Mouse (Mus musculus) heart, embryonic 13.5 days (tissue): ENCODE measurements at regions not wholly inside any gene's neighbourhood (a gene's known extent, or its start where the extent isn't known, plus 50 kb on each side); places are given as distances from the start of the nearest gene placed in this dataset.

Experiments used
- ATAC-seq: fragments of 200-750 bp; cut with Nextera tagmentation; 2 replicates; pipeline ENCODE4 v1.8.0; 2017; ENCODE audit warnings: moderate TSS enrichment; ENCODE audit not compliant: insufficient number of reproducible peaks, low FRiP score, low TSS enrichment; ENCODE audit errors: extremely low read depth
- H3K27ac ChIP-seq: fragments of 300-500 bp; sonication (generic); replicated peaks from 2 replicates; pipeline ENCODE4 v1.5.1; 2015; ENCODE audit warnings: moderate library complexity, mild to moderate bottlenecking, inconsistent platforms
- H3K27me3 ChIP-seq: fragments of 300-500 bp; sonication (generic); replicated peaks from 2 replicates; pipeline ENCODE4 v1.6.1; 2015; ENCODE audit warnings: mild to moderate bottlenecking, inconsistent platforms
- H3K36me3 ChIP-seq: fragments of 300-500 bp; sonication (generic); 2 replicates; pipeline ENCODE4 v1.6.1; 2015; ENCODE audit warnings: mild to moderate bottlenecking, inconsistent platforms
- H3K4me1 ChIP-seq: fragments of 300-500 bp; sonication (generic); 2 replicates; pipeline ENCODE4 v1.6.1; 2015; ENCODE audit warnings: inconsistent platforms
- H3K4me2 ChIP-seq: fragments of 300-500 bp; sonication (generic); 2 replicates; pipeline ENCODE4 v1.6.1; 2015; ENCODE audit warnings: inconsistent platforms, mild to moderate bottlenecking, moderate library complexity
- H3K4me3 ChIP-seq: fragments of 300-500 bp; sonication (generic); 2 replicates; pipeline ENCODE4 v1.5.1; 2015; ENCODE audit warnings: moderate library complexity, mild to moderate bottlenecking, inconsistent platforms
- H3K9ac ChIP-seq: fragments of 300-500 bp; sonication (generic); 2 replicates; pipeline ENCODE4 v1.6.1; 2015; ENCODE audit warnings: inconsistent platforms, mild to moderate bottlenecking, moderate library complexity
- H3K9me3 ChIP-seq: fragments of 300-500 bp; sonication (generic); 2 replicates; pipeline ENCODE4 v1.6.1; 2016; ENCODE audit warnings: inconsistent platforms
- WGBS: fragments of 180-500 bp; shearing (Covaris S2); methylation state at CpG from one replicate; pipeline ENCODE4 v1.1.7; 2015; ENCODE audit warnings: mixed read lengths; 5-methylcytosine and 5-hydroxymethylcytosine counted together

DNA sequence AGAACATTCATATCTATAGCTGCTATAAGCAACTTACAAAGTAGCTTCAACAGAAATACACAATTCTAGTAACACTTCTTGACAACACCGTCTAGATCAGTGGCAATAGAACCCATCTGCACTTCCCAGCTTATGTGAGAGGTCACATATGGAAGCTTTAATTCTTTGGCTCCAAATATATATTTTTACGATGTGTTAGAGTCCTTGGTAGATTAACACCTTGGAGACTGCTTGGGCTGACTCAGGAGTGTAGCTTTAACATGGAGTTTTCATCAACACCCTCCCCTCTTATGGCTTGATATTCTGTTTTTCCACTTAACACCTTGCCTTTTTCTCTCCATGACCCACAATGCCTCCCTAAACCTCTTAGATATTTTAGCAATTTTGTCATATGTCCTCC is 221.1 kb downstream of the AI593442 start:
- Histone ChIP-seq H3K4me1 (no peaks in the 10 kb centered on the region), H3K27me3 (no peaks in the 10 kb centered on the region), H3K36me3 (no peaks in the 10 kb centered on the region), H3K4me3 (no peak overlapping the region), H3K9me3 (no peaks in the 10 kb centered on the region), H3K27ac (no peak overlapping the region), H3K9ac (no peak overlapping the region), H3K4me2 (no peak overlapping the region)
- no peak for ATAC-seq
- 68% methylated on average over 2 of the region's 2 CpGs for WGBS

DNA sequence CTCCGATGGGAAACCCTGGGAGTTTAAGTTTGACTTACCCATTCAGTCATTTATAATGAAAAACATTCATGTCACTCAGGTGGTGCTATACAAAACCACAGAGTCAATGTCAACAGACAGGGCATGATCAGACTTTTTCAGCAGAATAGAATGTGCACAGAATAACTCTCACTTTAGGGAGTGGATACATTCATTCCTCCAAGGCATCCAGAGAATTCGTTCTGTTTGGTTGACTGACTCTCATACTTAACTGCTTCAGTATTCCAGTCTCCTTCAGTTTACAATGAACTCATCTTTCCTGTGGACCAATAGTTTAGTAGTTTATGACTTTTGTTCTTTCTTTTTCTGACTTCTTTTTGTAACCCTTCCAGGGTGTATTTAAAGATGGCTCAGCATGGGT is 225.1 kb downstream of the AI593442 start:
- no peak for ATAC-seq
- no peak overlapping the region for H3K27ac ChIP-seq
- H3K27me3 ChIP-seq, result no peaks in the 10 kb centered on the region
- no peak overlapping the region for H3K9ac ChIP-seq
- H3K9me3 ChIP-seq, result no peaks in the 10 kb centered on the region
- no peak overlapping the region for H3K4me2 ChIP-seq
- 81% methylated on average over 2 of the region's 2 CpGs for WGBS
- H3K4me3 ChIP-seq, result no peak overlapping the region
- H3K4me1 ChIP-seq, result no peaks in the 10 kb centered on the region
- H3K36me3 ChIP-seq, result no peaks in the 10 kb centered on the region

DNA sequence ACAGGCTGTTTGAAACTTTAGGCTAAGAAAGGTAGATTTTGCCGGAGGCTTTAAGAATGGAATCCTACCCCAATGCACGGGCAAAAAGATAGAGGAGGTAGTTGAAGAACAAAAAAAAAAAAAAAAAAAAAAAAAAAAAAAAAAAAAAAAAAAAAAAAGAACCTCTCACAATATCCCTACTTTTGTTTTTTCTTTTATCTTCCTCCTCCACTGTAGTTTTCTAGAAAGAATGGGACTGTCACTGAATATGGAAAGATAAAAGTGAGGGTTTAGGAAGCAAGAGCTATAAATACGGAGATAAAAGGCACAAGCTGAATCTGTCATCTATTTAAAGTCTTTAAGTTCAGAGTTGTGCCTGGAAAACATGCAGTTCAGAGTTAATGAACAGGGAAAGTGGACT is 227.8 kb downstream of the AI593442 start:
- no peak overlapping the region for H3K9ac ChIP-seq
- no peak overlapping the region for H3K27ac ChIP-seq
- no peaks in the 10 kb centered on the region for H3K36me3 ChIP-seq
- H3K9me3 ChIP-seq, result no peaks in the 10 kb centered on the region
- H3K27me3 ChIP-seq, result no peaks in the 10 kb centered on the region
- H3K4me1 ChIP-seq, result no peaks in the 10 kb centered on the region
- 56% methylated on average over 3 of the region's 3 CpGs for WGBS
- no peak overlapping the region for H3K4me3 ChIP-seq
- no peak for ATAC-seq
- no peak overlapping the region for H3K4me2 ChIP-seq

DNA sequence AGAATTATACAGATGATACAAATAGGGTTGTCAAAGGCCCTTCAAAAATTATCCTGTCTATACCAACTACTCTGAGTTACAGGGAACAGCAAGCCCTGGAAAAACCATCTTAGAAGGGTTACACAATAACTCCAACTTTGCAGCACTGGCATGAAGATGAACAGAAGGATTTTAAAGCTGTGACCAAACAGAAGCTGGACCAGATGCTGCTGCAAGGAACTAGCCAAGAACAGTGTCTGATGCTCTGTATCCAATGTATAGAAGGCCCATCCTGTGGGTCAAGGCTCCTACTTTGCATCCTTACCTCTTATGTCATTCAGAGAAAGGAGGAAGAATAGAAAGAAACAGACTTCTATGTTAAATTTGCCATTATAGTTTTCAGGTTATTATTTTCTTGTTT is 231.3 kb downstream of the AI593442 start:
- Histone ChIP-seq H3K4me1 (no peaks in the 10 kb centered on the region), H3K4me2 (no peak overlapping the region), H3K27ac (no peak overlapping the region), H3K9ac (no peak overlapping the region), H3K9me3 (no peaks in the 10 kb centered on the region), H3K27me3 (no peaks in the 10 kb centered on the region), H3K4me3 (no peak overlapping the region), H3K36me3 (no peaks in the 10 kb centered on the region)
- ATAC-seq, result no peak

DNA sequence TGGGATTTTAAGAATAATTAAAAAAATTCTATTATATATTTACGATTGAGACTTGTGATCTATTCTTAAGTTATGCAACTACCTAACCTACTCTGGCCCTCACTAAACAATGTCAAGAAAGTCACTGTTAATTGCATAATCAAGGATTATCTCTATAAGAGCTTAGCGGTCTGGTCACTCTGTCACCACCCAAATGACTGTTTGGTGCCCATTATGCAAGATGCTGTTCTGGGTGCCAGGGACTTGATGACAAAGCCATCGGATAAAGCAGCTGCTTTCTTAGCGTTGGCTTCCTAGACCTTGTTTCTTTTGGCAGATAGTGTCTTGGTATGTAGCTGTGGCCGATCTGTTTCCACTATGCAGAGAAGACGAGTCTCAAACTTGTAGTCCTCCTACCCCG is 236.4 kb downstream of the AI593442 start:
- Histone ChIP-seq H3K9me3 (no peaks in the 10 kb centered on the region), H3K4me3 (no peak overlapping the region), H3K36me3 (no peaks in the 10 kb centered on the region), H3K9ac (no peak overlapping the region), H3K27me3 (no peaks in the 10 kb centered on the region), H3K4me2 (no peak overlapping the region), H3K4me1 (no peaks in the 10 kb centered on the region), H3K27ac (no peak overlapping the region)
- ATAC-seq, result no peak
- 63% methylated on average over 7 of the region's 7 CpGs for WGBS

DNA sequence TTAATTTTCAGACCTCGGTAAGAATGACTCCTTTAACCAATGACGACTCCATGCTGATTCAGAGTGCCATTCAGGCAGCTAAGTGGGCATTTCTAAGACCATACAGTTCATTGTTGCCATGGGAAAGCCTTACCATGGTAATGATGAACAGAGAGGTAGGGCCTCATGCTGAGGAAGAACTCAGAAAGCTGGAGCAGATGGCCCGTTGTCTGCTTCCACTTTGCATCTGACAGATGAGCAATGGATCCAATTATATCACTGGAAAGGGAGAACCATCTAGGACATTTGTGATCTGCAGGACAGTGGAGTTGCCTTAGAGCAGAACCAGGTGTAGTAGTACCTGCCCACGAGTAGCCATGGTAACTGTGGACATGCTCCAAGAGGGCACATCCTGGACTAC is 245.4 kb downstream of the AI593442 start:
- WGBS, result 59% methylated on average over 4 of the region's 4 CpGs
- Histone ChIP-seq H3K9ac (no peak overlapping the region), H3K4me3 (no peak overlapping the region), H3K27me3 (no peaks in the 10 kb centered on the region), H3K4me1 (no peaks in the 10 kb centered on the region), H3K4me2 (no peak overlapping the region), H3K27ac (no peak overlapping the region), H3K9me3 (no peaks in the 10 kb centered on the region), H3K36me3 (no peaks in the 10 kb centered on the region)
- ATAC-seq, result no peak

DNA sequence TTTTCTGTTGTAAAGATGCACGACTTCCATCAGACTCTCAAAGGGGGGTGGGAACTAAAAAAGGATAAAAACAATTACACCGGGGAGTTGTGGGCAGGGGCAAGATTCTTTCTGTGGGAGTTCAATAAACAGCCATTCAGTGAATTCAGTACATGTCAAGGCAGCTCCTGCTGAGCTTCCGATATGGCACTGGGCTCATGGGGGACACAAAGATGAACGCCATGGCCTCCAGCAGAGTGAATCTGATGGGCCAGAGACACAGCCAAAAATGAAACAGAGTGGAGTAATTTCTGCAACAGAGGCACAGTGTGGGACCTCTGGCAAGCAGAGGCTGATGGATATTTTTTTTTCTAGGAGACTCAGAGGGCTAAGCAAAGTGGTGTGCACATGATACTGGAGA is 254.2 kb downstream of the AI593442 start:
- WGBS, result 71% methylated on average over 4 of the region's 4 CpGs
- H3K4me1 ChIP-seq, result no peaks in the 10 kb centered on the region
- H3K27ac ChIP-seq, result no peak overlapping the region
- H3K9ac ChIP-seq, result no peak overlapping the region
- H3K4me2 ChIP-seq, result no peak overlapping the region
- H3K27me3 ChIP-seq, result no peaks in the 10 kb centered on the region
- no peak for ATAC-seq
- no peaks in the 10 kb centered on the region for H3K36me3 ChIP-seq
- H3K9me3 ChIP-seq, result no peaks in the 10 kb centered on the region
- no peak overlapping the region for H3K4me3 ChIP-seq

DNA sequence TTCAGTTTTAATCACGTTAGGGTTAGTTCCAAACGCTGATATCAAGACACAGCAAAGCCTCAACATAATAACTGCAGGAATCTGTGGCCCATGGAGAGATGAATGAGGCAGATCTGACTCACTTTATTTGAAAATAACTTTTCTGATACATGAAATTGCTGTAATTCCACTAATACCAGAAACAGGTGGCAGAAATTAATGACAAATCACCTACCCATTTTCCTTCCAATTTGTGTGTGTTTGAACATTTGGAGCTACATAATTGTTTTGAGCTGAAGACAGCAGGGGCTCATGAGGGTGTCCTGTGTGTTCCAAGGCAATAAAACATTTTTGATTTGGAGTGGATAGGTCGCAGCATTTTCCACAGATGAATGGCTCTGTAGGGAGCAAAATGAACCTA is 254.2 kb upstream of the Zc3h12c start:
- 73% methylated on average over 3 of the region's 3 CpGs for WGBS
- H3K36me3 ChIP-seq, result no peaks in the 10 kb centered on the region
- no peak for ATAC-seq

DNA sequence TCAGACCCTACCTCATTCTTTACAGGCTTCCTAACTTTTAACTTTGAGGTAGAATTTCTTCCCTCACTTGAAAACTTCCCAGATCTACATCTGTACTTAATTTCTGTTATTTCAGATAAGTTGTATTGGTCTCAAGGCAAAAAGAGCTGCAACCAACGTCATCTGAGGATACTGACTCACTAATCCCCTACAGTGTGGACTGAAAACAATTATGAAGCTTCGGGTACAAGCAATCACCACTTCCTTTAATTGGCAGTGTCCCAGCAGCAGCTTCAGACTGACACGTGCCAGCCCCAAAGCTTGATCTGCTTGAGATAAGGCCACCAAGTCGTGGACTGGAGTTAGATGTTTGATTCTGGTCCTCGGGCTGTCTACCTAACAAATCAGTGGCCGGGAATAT is 247.3 kb upstream of the Zc3h12c start:
- H3K4me2 ChIP-seq, result no peak overlapping the region
- H3K36me3 ChIP-seq, result no peaks in the 10 kb centered on the region
- H3K27me3 ChIP-seq, result no peaks in the 10 kb centered on the region
- 36% methylated on average over 6 of the region's 6 CpGs for WGBS
- 0 out of 2 replicates have a peak, but pooled peaks cover 3% of the 10 kb centered on the region for H3K4me1 ChIP-seq
- ATAC-seq, result no peak
- no peak overlapping the region for H3K4me3 ChIP-seq
- H3K9me3 ChIP-seq, result no peaks in the 10 kb centered on the region
- no peak overlapping the region for H3K27ac ChIP-seq
- H3K9ac ChIP-seq, result no peak overlapping the region

More for the DNA sequence above, 254.2 kb upstream of the Zc3h12c start:
- Histone ChIP-seq H3K9ac (no peak overlapping the region), H3K9me3 (no peaks in the 10 kb centered on the region), H3K4me1 (no peaks in the 10 kb centered on the region), H3K27ac (no peak overlapping the region), H3K4me2 (no peak overlapping the region), H3K4me3 (no peak overlapping the region), H3K27me3 (no peaks in the 10 kb centered on the region)

DNA sequence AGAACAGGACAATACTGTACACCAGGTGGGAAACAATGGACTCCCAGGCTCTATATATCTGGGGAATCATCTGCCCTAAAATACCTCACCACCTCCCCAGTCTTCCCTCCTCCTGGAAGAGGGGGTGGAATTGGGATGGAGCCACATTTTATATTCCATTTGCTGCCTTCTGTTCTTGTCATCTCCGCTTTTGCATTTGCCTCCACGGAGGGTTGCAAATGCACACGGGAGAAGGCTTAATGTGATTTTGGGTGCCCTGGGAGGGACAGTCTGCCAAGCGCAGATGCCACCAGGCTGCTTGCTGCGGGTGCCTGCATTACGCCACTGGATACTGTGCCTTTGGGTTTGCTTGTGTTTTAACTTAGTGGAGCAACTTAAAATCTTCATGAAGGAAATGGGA is 239.5 kb upstream of the Zc3h12c start:
- no peak overlapping the region for H3K9ac ChIP-seq
- 0 out of 2 replicates have a peak, but pooled peaks cover 3% of the 10 kb centered on the region for H3K4me1 ChIP-seq
- H3K4me2 ChIP-seq, result no peak overlapping the region
- no peak for ATAC-seq
- no peaks in the 10 kb centered on the region for H3K27me3 ChIP-seq
- H3K36me3 ChIP-seq, result no peaks in the 10 kb centered on the region
- no peak overlapping the region for H3K4me3 ChIP-seq
- H3K27ac ChIP-seq, result no peak overlapping the region
- 0 out of 2 replicates have a peak, but pooled peaks cover 6% of the 10 kb centered on the region for H3K9me3 ChIP-seq
- 82% methylated on average over 6 of the region's 6 CpGs for WGBS

DNA sequence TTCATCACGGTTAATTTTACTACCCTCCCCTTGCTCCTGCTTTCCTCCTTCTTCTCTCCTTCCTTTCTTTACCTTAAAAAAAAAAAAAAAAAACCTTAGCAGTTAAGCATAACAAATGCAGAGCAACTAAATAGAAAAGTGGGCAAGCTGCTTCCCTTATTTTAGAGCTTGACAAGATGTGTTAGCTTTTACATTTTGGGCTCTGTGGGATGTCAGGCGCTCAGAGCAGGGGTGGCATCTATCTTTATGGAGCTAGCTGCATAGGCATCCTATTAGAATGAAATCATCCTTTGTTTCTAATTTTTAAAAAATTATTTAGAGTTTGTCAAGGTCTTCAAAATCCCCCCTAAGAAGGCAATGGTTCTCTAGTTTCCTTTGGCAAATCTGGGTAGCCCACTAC is 234.1 kb upstream of the Zc3h12c start:
- Histone ChIP-seq H3K4me3 (no peak overlapping the region), H3K9ac (no peak overlapping the region), H3K36me3 (no peaks in the 10 kb centered on the region), H3K4me2 (no peak overlapping the region), H3K9me3 (0 out of 2 replicates have a peak, but pooled peaks cover 6% of the 10 kb centered on the region), H3K4me1 (no peaks in the 10 kb centered on the region), H3K27ac (no peak overlapping the region), H3K27me3 (no peaks in the 10 kb centered on the region)
- 60% methylated on average over 2 of the region's 2 CpGs for WGBS
- ATAC-seq, result no peak

DNA sequence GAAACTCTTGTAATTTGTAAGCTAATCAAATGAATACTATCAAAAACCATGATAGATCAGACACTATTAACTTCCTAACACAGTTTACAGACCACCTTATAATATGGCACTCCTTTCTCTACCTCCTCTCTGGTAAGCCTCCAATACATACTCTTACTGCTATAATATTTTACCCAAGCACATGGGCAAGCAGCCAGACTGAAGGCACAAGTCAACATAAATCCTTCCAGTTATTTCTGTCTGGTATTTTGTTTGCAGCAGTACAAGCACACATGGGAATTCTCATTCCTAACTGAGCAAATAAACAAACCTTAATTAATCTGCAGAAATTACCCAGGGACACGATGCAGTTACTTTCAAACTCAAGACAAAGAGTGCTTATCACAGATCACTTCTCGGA is 210.7 kb upstream of the Zc3h12c start:
- Histone ChIP-seq H3K4me2 (no peak overlapping the region), H3K36me3 (no peaks in the 10 kb centered on the region), H3K4me1 (no peaks in the 10 kb centered on the region), H3K9ac (no peak overlapping the region), H3K27ac (no peak overlapping the region), H3K27me3 (no peaks in the 10 kb centered on the region), H3K4me3 (no peak overlapping the region), H3K9me3 (no peaks in the 10 kb centered on the region)
- 60% methylated on average over 2 of the region's 2 CpGs for whole genome bisulfite sequencing
- no peak for ATAC-seq

DNA sequence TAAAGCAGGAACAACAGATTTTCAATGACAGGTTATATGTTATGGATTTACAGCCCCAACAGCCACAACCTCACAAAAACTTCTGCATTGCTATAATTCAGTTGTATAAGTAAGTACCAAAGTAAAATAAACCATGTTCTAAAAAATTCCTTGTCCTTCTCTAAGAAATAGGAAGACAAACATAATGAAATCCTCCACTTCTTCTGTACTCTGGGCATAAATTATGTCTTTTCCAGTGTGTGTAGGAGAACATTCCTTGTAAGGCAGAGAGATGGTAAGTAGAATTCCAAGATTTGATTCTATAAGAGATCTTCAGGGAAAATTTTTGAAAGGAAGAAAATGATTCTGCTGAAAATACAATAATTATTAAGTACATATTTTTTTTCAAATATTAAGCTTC is 209.4 kb upstream of the Zc3h12c start:
- no peak overlapping the region for H3K27ac ChIP-seq
- H3K9me3 ChIP-seq, result no peaks in the 10 kb centered on the region
- no peak for ATAC-seq
- no peaks in the 10 kb centered on the region for H3K4me1 ChIP-seq
- no peaks in the 10 kb centered on the region for H3K36me3 ChIP-seq
- H3K27me3 ChIP-seq, result no peaks in the 10 kb centered on the region
- no peak overlapping the region for H3K4me2 ChIP-seq
- no peak overlapping the region for H3K4me3 ChIP-seq
- H3K9ac ChIP-seq, result no peak overlapping the region
